Mouse (Mus musculus) stomach, postnatal 0 days (tissue): ENCODE measurements at regions not wholly inside any gene's neighbourhood (a gene's known extent, or its start where the extent isn't known, plus 50 kb on each side); places are given as distances from the start of the nearest gene placed in this dataset.

Experiments used
- CTCF ChIP-seq: IDR thresholded peaks from 2 replicates; pipeline ENCODE4 v1.5.1; 2016; ENCODE audit warnings: antibody characterized with exemption, low read depth, mild to moderate bottlenecking, moderate library complexity
- EP300 ChIP-seq: optimal IDR thresholded peaks from 2 replicates; pipeline ENCODE3; 2016; ENCODE audit warnings: antibody characterized with exemption

- no peak for TF ChIP-seq CTCF
- TF ChIP-seq EP300 = no peak
These were observed 350.0 kb downstream of the Gpat3 start for GRCm38 (mm10) chr5:101195501-101195900.
